Mouse (Mus musculus): ENCODE data around the gene Zc3h18.
A peak's percentile ranks its signal among the peaks of the same experiment; 100 is the strongest.

The Zc3h18 gene

GRCm38 (mm10) chr8:122393717-122394116, 17.3 kb downstream of the Zc3h18 start:
- no peak for DNase-seq (ENCODE audit: low read depth)

- no peak for DNase-seq (ENCODE audit: low read depth)
Measured at GRCm38 (mm10) chr8:122395291-122395690, 18.9 kb downstream of the Zc3h18 start.

- DNase-seq (ENCODE audit: low read depth): no peak
Measured at GRCm38 (mm10) chr8:122398186-122398585, 21.8 kb downstream of the Zc3h18 start.

GRCm38 (mm10) chr8:122405146-122405805, 28.9 kb downstream of the Zc3h18 start:
- DNase-seq (ENCODE audit: low read depth): no peak

- DNase-seq (ENCODE audit: low read depth): no peak
Measured at GRCm38 (mm10) chr8:122407678-122408077, 31.3 kb downstream of the Zc3h18 start.

GRCm38 (mm10) chr8:122414311-122414710, 37.9 kb downstream of the Zc3h18 start:
- DNase-seq (ENCODE audit: low read depth): no peak

- no peak for DNase-seq (ENCODE audit: low read depth)
Measured at GRCm38 (mm10) chr8:122415554-122415953, 39.1 kb downstream of the Zc3h18 start.

- DNase-seq (ENCODE audit: low read depth): no peak
Measured at GRCm38 (mm10) chr8:122419881-122420555, 43.6 kb downstream of the Zc3h18 start.

- DNase-seq (ENCODE audit: low read depth): no peak
Measured at GRCm38 (mm10) chr8:122421376-122422070, 45.1 kb downstream of the Zc3h18 start, which contains the start of gene Il17c. TSS of gene Il17c (plus strand) at chr8:122422020.

GRCm38 (mm10) chr8:122423217-122423616, 46.8 kb downstream of the Zc3h18 start:
- no peak for DNase-seq (ENCODE audit: low read depth)

- no peak for DNase-seq (ENCODE audit: low read depth)
Measured at GRCm38 (mm10) chr8:122423659-122424058, 47.2 kb downstream of the Zc3h18 start.

GRCm38 (mm10) chr8:122426145-122426544, 49.7 kb downstream of the Zc3h18 start:
- DNase-seq (ENCODE audit: low read depth): no peak

- no peak for DNase-seq (ENCODE audit: low read depth)
Measured at GRCm38 (mm10) chr8:122427607-122428006, 51.2 kb downstream of the Zc3h18 start.

GRCm38 (mm10) chr8:122428163-122428562, 51.8 kb downstream of the Zc3h18 start:
- DNase-seq (ENCODE audit: low read depth): no peak

- no peak for DNase-seq (ENCODE audit: low read depth)
Measured at GRCm38 (mm10) chr8:122430058-122430636, 53.7 kb downstream of the Zc3h18 start.

- no peak for DNase-seq (ENCODE audit: low read depth)
Measured at GRCm38 (mm10) chr8:122430646-122431045, 54.2 kb downstream of the Zc3h18 start.

- peak; percentile 48 for DNase-seq (ENCODE audit: low read depth)
Measured at GRCm38 (mm10) chr8:122431694-122432442, 55.5 kb downstream of the Zc3h18 start.

- DNase-seq (ENCODE audit: low read depth): peak; percentile 87
Measured at GRCm38 (mm10) chr8:122432443-122433268, 56.2 kb downstream of the Zc3h18 start, which contains the start of gene Cyba. TSS of gene Cyba (minus strand) at chr8:122432930.

GRCm38 (mm10) chr8:122433269-122433905, 57.0 kb downstream of the Zc3h18 start:
- DNase-seq (ENCODE audit: low read depth): no peak

GRCm38 (mm10) chr8:122435375-122435774, 59.0 kb downstream of the Zc3h18 start:
- DNase-seq (ENCODE audit: low read depth): peak; percentile 61

Measured in naive thymus-derived CD4-positive, alpha-beta T cell, adult 2 months (primary cell).